Mouse (Mus musculus) retina, postnatal 1 day (tissue): Measurements from ENCODE around the gene Zzz3.

Experiments
- DNase-seq: peaks from one replicate; pipeline ENCODE4 v3.0.0-alpha.2; 2012

Gene Zzz3

DNA sequence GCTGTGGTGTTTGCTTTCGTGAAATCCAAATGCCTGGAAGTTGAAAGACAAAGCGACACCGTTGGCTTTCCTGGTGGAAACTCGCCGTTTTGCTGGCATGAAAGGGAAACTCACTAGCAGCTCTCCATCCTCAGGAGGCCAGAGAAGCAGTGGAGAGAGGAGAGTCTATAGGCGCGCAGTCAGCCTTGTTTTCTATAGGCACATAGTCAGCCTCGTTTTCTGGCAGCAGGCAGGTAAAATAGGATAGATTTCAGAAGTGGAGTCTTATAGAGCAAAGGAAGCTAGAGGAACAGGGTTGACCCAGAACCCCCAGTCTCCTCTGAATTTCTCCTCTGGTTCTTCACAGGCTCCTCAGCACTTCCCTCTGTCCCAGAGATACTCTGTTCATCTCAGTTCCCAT, 72.8 kb downstream of the Zzz3 start:
- DNase-seq: no peak

DNA sequence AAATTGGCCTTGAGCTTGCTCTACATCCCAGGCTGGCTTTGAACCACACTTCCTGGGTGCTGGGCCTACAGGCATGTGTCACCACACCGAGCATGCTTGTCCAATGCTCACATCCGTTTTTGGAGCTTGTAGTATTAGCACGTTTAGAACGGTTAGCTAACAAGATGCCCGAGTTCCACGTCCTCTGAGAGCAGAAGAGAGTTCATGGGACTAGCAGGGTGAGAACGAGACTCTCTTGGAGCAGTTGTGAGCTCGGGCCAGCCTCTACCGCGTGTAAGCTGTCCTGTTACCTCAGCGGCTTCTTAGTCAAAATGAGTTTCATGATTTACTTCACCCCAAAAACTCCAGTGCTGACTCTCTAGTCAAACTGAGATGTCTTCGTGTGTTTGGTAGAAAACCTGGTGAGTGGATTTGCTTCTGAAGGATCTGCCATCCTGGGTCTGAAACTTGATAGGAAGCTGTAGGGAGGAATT, 73.3 kb downstream of the Zzz3 start:
- DNase-seq: no peak

DNA sequence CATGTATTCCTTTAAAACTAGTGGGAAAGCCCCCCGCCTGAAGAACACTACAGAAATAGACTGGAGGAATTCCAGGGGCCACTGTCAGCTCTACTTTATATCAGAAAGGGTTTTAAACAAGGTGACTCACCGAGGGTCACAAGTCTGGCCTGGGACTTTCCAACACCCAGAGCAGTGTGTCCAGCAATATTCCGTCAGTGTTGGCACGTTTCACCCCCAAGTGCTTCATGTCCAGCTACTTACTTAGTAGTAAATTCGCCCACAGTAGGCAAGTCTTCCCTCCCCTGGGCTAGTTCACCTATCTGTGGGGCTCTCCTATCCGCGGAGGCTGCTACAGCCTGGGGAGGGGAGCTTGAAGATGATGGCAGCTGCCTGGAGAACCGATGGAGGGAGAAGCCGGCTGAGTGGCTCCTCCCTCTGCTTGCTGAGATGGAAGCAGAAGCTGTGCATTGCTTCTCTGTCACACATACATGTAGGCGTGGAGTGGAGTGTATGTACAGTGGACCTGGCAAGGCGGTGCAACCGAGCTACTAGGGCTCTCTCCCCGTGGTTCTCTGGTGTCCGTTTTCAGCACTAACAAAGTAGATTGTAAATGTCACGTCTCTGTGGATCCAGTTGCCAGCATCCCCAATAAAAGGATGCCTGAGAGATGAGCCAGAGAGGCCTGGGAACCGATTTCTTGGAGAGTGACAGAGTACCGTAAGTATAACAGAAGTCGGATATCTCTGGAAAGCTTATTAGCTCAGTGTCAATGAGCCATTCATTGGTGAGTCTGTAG, 74.3 kb downstream of the Zzz3 start:
- DNase-seq: no peak

DNA sequence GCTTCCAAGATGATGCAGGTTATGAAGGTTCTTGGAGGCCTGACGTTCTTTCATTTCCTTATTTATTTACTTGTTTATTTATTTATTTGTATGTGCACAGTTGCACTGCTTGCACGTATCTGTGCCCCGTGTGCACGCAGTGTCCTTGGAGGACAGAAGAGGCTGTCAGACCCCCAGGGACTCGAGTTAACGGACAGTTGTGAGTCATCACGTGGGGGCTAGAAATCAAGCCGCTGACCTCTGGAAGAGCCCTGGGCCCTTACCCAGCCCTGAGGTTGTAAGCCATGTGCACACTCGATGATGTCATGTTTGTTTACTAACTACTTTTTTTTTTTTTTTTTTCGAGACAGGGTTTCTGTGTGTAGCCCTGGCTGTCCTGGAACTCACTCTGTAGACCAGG, 75.1 kb downstream of the Zzz3 start:
- no peak for DNase-seq

GRCm38 (mm10) chr3:152472676-152473075, 77.4 kb downstream of the Zzz3 start:
- no peak for DNase-seq

- DNase-seq: peak; percentile 83
Measured at GRCm38 (mm10) chr3:152474582-152475277, 79.5 kb downstream of the Zzz3 start.

DNA sequence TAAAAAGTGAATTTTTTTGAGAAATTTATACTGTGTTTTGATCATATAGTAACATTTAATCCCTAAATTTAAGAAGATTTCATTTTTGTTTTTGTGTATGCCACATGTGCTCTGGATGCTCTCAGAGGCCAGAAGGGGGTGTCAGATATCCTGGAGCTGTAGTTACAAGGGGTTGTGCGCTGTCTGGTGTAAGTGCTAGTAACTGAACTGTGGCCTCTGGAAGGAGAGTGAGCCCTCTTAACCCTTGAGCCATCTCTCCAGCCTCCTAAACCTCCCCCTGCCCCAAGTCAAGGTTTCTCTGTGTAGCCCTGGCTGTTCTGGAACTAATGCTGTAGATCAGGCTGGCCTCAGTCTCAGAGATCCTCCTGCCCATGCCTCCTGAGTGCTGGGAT, 80.0 kb downstream of the Zzz3 start:
- no peak for DNase-seq

DNA sequence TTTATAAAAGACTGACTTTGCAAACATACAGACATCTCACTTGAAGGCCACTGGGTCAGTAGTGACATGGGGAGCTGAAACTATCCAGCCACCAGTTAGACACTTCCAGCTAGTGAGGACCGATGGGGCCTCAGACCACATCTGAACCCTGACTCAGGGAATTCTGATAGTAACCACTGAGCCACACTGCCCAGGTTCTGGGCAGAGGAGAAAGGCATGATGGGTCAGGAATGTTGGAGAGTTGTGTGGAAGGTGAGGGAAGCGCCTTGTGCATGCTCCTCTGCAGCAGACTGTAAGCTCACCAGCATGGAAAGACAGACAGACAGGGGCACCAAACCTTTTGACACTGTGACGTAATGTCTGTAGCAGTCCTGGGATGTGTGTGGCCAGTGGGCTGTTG, 80.6 kb downstream of the Zzz3 start:
- DNase-seq: no peak

DNA sequence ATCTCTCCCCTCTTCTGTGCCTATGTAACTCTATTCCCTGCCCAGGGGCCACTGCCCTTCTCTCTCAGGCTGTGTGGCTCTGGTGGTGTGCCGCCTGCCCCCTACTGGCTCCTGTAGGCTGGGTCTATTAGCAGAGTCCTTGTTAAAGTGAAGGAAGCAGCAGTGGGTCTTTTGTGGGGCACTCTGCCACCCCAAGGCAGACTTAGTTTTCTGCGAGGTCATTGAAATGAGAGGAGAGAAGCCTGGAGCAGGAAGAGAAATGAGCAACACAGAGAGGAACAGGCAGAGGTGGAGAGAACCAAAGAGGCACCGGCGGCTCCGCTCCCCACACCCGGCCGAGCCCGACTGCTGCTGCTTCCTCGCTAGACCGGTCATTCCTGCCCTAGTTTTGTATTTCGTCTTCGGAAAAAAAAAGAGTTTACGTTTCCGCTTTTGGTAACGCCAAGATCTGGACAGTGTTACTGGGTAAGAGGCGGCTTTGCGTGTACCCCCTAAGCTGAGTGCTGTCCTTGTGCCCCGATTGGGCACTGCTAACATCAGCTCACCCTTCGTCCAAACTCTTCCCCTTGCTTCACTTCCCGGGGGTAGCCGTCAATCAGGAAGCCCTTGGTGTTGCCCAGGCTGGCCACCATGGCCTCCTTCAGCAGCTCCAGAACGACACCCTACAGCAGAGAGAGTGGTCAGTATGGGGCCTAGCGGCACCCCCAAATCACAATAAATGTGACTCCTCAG, 82.7 kb downstream of the Zzz3 start:
- peak; percentile 80 for DNase-seq

- peak; percentile 77 for DNase-seq
Measured at GRCm38 (mm10) chr3:152478599-152479435, 83.5 kb downstream of the Zzz3 start.

- no peak for DNase-seq
Measured at GRCm38 (mm10) chr3:152480336-152480735, 85.1 kb downstream of the Zzz3 start.

- peak; percentile 35 for DNase-seq
Measured at GRCm38 (mm10) chr3:152482182-152482581, 86.9 kb downstream of the Zzz3 start.

DNA sequence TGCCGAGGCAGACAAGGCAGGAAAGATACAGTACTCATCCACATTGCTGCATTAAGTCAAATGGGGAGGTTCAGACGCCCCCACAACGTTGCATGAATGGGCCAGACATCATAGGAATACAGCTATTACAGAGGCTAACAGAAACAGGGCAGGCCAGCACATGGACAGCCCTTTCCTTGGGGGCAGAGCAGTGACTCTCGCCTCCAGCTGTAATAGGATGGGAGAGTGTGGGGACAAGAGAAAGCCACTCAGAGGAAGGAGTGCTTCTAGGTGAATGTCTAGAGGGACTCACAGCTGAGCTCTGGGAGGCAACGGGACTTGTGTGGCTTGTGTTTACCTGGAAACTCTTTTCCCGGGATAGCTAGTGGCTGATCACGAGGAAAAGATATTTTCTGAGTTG, 88.5 kb downstream of the Zzz3 start:
- peak; percentile 40 for DNase-seq

GRCm38 (mm10) chr3:152484206-152484605, 88.9 kb downstream of the Zzz3 start:
- peak; percentile 61 for DNase-seq

- DNase-seq: no peak
Measured at GRCm38 (mm10) chr3:152488964-152489363, 93.7 kb downstream of the Zzz3 start.

DNA sequence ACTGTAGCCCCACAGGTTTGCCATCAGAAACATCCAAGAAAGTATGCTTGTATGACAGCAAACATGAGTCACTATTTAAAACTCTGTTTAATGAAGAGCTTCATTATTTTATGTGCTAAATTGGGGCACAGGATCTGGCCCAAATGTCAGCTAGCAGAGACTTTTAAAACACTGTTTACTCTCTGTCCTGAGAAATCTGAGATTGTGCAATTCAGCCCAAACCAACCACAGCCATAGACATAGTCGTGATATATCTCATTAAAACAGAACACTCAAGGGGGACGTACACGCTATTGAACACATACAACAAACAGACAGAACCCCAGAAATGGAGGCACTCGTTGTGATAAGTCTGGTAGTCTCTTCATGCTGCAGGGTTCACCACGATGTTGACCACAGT, 95.2 kb downstream of the Zzz3 start:
- DNase-seq: no peak

GRCm38 (mm10) chr3:152492241-152492640, 97.0 kb downstream of the Zzz3 start:
- no peak for DNase-seq

GRCm38 (mm10) chr3:152493813-152494212, 98.5 kb downstream of the Zzz3 start:
- no peak for DNase-seq

- DNase-seq: peak; percentile 60
Measured at GRCm38 (mm10) chr3:152494667-152495360, 99.5 kb downstream of the Zzz3 start.

- DNase-seq: peak; percentile 24
Measured at GRCm38 (mm10) chr3:152495415-152495898, 100.2 kb downstream of the Zzz3 start.

- DNase-seq: no peak
Measured at GRCm38 (mm10) chr3:152497084-152497483, 101.8 kb downstream of the Zzz3 start.

DNA sequence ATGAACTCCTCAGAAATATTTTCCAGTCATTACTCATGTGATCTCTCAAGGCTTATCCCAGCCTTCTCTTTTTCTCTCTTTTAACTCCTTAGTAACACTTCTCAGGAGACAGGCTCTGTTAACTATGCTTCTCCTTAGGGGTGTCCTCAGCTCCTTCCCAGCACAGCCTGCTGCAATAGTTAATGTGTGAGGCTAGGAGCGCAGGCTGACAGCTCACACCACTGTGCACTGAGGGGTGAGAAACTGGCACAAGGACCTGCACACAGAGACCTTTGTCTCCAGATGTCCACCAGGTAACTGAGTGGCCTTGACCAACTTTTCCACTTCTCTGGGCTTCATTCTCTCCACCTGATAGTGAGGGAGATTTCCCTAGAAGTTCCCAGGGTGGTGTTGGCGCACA, 102.6 kb downstream of the Zzz3 start:
- no peak for DNase-seq
